Mouse (Mus musculus): Measurements from ENCODE around the gene Btbd11. TPM values are rescaled to one million over a fixed set of nuclear protein-coding genes. Genes with fewer than 3 reads are reported as not detected.

Btbd11 gene
- total RNA-seq, 2 experiments from 2014 or later: 26.7 to 31.2 TPM

- intact Hi-C loops (cut with DNase I): loop anchor here (5.0 kb wide), 1 partner anchor 66 kb away; no protein-coding TSS in a partner anchor
Observed at GRCm38 (mm10) chr10:85608550-85609278, 222.1 kb downstream of the Btbd11 start.

DNA sequence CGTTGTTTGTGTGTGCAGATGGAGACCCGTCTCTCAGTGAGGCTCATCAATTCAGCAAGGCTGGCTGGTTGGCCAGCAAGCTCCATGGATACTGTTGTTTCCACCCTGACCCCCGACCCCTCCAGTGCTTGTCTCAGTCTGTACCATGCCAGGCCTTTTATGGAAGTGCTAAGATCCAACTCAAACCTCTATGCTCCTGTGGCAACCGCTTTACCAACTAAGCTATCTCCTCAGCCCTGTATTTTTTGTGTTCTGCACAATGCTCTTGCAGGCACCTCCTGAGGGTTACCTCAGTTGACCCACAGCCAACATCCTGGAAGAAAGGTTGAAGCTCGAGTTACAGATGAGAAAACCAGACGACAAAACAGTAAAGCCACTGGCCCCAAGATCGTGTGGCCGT lies 230.5 kb downstream of the Btbd11 start:
- intact Hi-C loops (cut with DNase I): loop anchor here (10.0 kb wide), 1 partner anchor 142 kb away; no protein-coding TSS in a partner anchor

More at GRCm38 (mm10) chr10:85608550-85609278, 222.1 kb downstream of the Btbd11 start:
- peak; percentile 79 to 83 for DNase-seq (ENCODE audit: extremely low spot score in 1 of 2, low spot score in 2 of 2)

GRCm38 (mm10) chr10:85617501-85618417 lies 231.1 kb downstream of the Btbd11 start:
- no peak for DNase-seq (ENCODE audit: extremely low spot score in 1 of 2, low spot score in 2 of 2)
- intact Hi-C loops (cut with DNase I): loop anchor here (10.0 kb wide), 1 partner anchor 143 kb away; no protein-coding TSS in a partner anchor

More for the DNA sequence above, 230.5 kb downstream of the Btbd11 start:
- DNase-seq (ENCODE audit: extremely low spot score in 1 of 2, low spot score in 2 of 2): no peak

GRCm38 (mm10) chr10:85621067-85621466 lies 234.5 kb downstream of the Btbd11 start:
- DNase-seq (ENCODE audit: extremely low spot score in 1 of 2, low spot score in 2 of 2): no peak
- intact Hi-C loops (cut with DNase I): loop anchor here (5.0 to 10.0 kb wide), 2 partner anchors 236 to 399 kb away; partner anchors contain the start of gene Btbd11

- intact Hi-C loops (cut with DNase I): loop anchor here (5.0 to 10.0 kb wide), 2 partner anchors 240 to 402 kb away; partner anchors contain the start of gene Btbd11
- DNase-seq (ENCODE audit: extremely low spot score in 1 of 2, low spot score in 2 of 2): peak; percentile 52 to 57
Observed at GRCm38 (mm10) chr10:85624504-85625169, 238.0 kb downstream of the Btbd11 start.

- no peak for DNase-seq (ENCODE audit: extremely low spot score in 1 of 2, low spot score in 2 of 2)
- intact Hi-C loops (cut with DNase I): loop anchor here (10.0 kb wide), 1 partner anchor 240 kb away; the partner anchor contains the start of gene Btbd11
Observed at GRCm38 (mm10) chr10:85625170-85625686, 238.6 kb downstream of the Btbd11 start.

- no peak for DNase-seq (ENCODE audit: extremely low spot score in 1 of 2, low spot score in 2 of 2)
- intact Hi-C loops (cut with DNase I): no loop called here
Observed at GRCm38 (mm10) chr10:85632030-85632429, 245.4 kb downstream of the Btbd11 start.

GRCm38 (mm10) chr10:85633577-85633976 lies 247.0 kb downstream of the Btbd11 start:
- DNase-seq (ENCODE audit: extremely low spot score in 1 of 2, low spot score in 2 of 2): no peak
- intact Hi-C loops (cut with DNase I): no loop called here

DNA sequence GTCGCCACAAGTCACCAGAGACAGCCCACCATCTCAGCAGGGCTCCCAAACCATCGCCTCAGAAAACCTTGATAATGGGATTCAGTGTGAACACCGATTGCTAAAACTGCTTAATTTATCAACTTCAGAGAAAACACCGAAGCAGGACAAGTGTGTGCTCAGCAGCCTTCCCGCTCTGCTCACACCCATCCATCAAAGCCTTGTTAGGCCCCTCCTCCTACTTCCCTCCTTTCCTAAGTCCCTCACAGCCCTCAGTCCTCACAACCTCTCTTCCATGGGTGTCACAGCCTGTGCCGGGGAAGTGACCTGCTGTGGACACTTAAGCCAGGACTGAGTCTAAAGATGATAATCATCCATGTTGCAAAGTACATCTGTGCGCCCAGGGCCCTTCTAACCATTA lies 251.0 kb downstream of the Btbd11 start:
- no peak for DNase-seq (ENCODE audit: extremely low spot score in 1 of 2, low spot score in 2 of 2)
- intact Hi-C loops (cut with DNase I): no loop called here

DNA sequence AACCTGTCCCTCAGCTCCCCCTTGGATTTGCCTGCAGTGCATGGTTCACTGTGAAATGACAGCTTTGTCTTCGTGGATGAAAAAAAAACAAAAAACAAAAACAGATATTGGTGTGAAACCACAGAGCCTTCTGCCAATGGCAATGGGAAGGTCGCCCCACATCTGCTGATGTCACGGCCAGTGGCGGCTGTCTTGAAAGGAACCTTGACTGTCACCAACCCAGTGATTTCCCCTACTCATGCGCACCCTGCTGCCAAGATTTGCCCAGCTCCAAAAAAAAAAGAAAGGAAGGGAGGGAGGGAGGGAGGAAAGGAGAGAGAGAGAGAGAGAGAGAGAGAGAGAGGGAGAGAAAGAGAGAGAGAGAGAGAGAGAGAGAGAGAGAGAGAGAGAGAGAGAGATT lies 251.5 kb downstream of the Btbd11 start:
- intact Hi-C loops (cut with DNase I): no loop called here
- DNase-seq (ENCODE audit: extremely low spot score in 1 of 2, low spot score in 2 of 2): no peak

DNA sequence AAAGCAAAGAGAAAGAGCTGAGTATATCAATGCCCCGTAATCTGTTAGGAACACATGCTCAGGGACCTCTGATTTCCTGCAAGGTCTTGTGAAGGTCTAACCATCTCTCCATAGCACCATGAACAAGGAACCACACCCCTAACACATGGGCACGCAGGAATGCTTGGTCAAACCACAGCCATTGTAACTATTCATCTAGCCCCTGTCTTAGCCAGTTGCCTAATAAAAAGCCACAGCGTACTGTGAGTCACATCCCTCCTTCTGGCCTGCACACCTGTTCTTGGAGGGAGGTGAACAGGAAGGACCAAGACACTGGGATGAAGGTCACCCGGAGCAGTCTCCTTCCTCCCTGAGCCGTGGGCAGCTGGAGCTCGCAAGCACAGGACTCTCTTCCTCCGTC lies 253.0 kb downstream of the Btbd11 start:
- intact Hi-C loops (cut with DNase I): no loop called here
- no peak for DNase-seq (ENCODE audit: extremely low spot score in 1 of 2, low spot score in 2 of 2)

DNA sequence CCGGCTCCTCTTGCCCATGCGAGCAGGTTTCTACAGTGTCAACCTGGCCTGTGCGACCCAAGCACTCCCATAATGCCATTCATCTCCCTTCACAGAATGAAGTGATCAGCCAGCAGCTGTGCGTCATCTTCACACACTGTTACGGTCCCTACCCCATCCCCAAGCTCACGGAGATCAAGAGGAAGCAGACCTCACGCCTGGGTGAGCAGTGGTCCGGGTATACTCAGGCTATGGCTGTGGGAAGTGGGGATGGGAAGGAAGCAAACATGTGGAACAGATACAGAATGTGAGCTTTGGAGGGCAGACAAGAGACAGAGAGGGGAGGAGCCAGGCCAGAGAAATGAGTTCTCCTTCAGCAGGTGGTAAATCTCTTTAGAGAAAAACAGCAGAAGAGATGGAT lies 253.8 kb downstream of the Btbd11 start:
- no peak for DNase-seq (ENCODE audit: extremely low spot score in 1 of 2, low spot score in 2 of 2)
- intact Hi-C loops (cut with DNase I): no loop called here

GRCm38 (mm10) chr10:85645346-85645745 lies 258.7 kb downstream of the Btbd11 start:
- intact Hi-C loops (cut with DNase I): no loop called here

GRCm38 (mm10) chr10:85651706-85652105 lies 265.1 kb downstream of the Btbd11 start:
- peak; percentile 58 to 61 for DNase-seq (ENCODE audit: extremely low spot score in 1 of 2, low spot score in 2 of 2)
- intact Hi-C loops (cut with DNase I): loop anchor here (5.0 kb wide), 1 partner anchor 429 kb away; no protein-coding TSS in a partner anchor

More at GRCm38 (mm10) chr10:85645346-85645745, 258.7 kb downstream of the Btbd11 start:
- DNase-seq (ENCODE audit: extremely low spot score in 1 of 2, low spot score in 2 of 2): no peak

- intact Hi-C loops (cut with DNase I): no loop called here
- DNase-seq (ENCODE audit: extremely low spot score in 1 of 2, low spot score in 2 of 2): peak in 1 of 2 experiments; percentile 69
Observed at GRCm38 (mm10) chr10:85655881-85656280, 269.3 kb downstream of the Btbd11 start.

GRCm38 (mm10) chr10:85657886-85658285 lies 271.3 kb downstream of the Btbd11 start:
- DNase-seq (ENCODE audit: extremely low spot score in 1 of 2, low spot score in 2 of 2): no peak
- intact Hi-C loops (cut with DNase I): no loop called here

GRCm38 (mm10) chr10:85673512-85673921 lies 286.9 kb downstream of the Btbd11 start:
- intact Hi-C loops (cut with DNase I): no loop called here
- peak in 1 of 2 experiments; percentile 48 for DNase-seq (ENCODE audit: extremely low spot score in 1 of 2, low spot score in 2 of 2)

- intact Hi-C loops (cut with DNase I): loop anchor here (5.0 kb wide), 1 partner anchor 194 kb away; no protein-coding TSS in a partner anchor
Observed at GRCm38 (mm10) chr10:85678635-85679034, 292.0 kb downstream of the Btbd11 start.

More at GRCm38 (mm10) chr10:85678635-85679034, 292.0 kb downstream of the Btbd11 start:
- peak; percentile 36 to 55 for DNase-seq (ENCODE audit: extremely low spot score in 1 of 2, low spot score in 2 of 2)

Data from left cerebral cortex, postnatal 10 days (tissue).